Mouse (Mus musculus): ENCODE results near the gene Vmn2r68. TPM values are rescaled to one million over a fixed set of nuclear protein-coding genes. Genes with fewer than 3 reads are reported as not detected.

The Vmn2r68 gene
- polyA plus RNA-seq (2014; fragmentation: Nextera tagmentation; extraction: Ambion mirVana): not detected in 2 replicates

DNA sequence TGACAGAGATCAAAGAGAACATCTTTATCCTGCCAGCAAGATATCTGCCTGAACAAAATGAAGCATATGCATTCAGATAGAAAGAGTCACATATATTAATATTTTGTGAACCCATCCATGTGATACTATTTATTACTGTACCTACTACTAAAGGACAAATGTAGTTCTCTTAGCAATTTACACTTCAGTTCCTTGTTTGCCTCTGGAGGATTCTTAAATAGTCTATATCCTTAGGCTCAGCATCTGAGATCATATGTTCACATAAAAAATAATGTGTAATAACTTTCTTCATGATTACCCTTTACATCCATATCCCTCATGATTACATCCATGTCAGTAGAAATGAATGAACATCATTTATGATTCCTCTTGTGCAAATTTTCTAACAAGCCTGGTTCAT, at the start of gene Vmn2r68:
Vmn2r68 (minus strand) TSS at position 101 of the 400 bp plus-strand sequence.
- Histone ChIP-seq H3K27me3 (replicated peaks; ENCODE audit: control insufficient read depth, insufficient read depth, low read length) (no peaks in the 10 kb centered on the region), H3K27ac (replicated peaks; ENCODE audit: low read depth, low read length) (no peak within 1 kb of the TSS), H3K36me3 (ENCODE audit: control insufficient read depth, insufficient read depth, low read length) (no peaks in the 10 kb centered on the region), H3K4me2 (ENCODE audit: low read depth, low read length) (no peak within 1 kb of the TSS), H3K4me1 (ENCODE audit: control insufficient read depth, insufficient read depth, low read length) (no peaks in the 10 kb centered on the region), H3K9me3 (ENCODE audit: control insufficient read depth, low read length) (no peaks in the 10 kb centered on the region), H3K4me3 (ENCODE audit: low read depth, low read length) (no peak within 1 kb of the TSS), H3K9ac (ENCODE audit: low read depth, low read length) (no peak within 1 kb of the TSS)
- no peak for ATAC-seq (ENCODE audit: low read depth)
- no peak for DNase-seq (ENCODE audit: low spot score)

Other genes starting within 250 kb of the Vmn2r68 start
- 0.01 TPM in 2 replicates for gene Vmn2r66, start 225.5 kb downstream of the Vmn2r68 start, polyA plus RNA-seq (2014; fragmentation: Nextera tagmentation; extraction: Ambion mirVana)
- gene Vmn2r67, start 81.8 kb downstream of the Vmn2r68 start, polyA plus RNA-seq (2014; fragmentation: Nextera tagmentation; extraction: Ambion mirVana): not detected in 2 replicates
- gene Vmn2r69, start 178.1 kb upstream of the Vmn2r68 start, polyA plus RNA-seq (2014; fragmentation: Nextera tagmentation; extraction: Ambion mirVana): not detected in 2 replicates